Mouse (Mus musculus) heart, postnatal 0 days (tissue): ENCODE results near the gene Hmgb2.
A peak's percentile ranks its signal among the peaks of the same experiment; 100 is the strongest.

Experiments used
- CTCF ChIP-seq: IDR thresholded peaks from 2 replicates; pipeline ENCODE4 v1.5.1; 2016; ENCODE audit warnings: antibody characterized with exemption, control low read depth, low read depth
- EP300 ChIP-seq: IDR thresholded peaks from 2 replicates; pipeline ENCODE4 v1.6.1; 2016; ENCODE audit warnings: antibody characterized with exemption, low read depth

DNA sequence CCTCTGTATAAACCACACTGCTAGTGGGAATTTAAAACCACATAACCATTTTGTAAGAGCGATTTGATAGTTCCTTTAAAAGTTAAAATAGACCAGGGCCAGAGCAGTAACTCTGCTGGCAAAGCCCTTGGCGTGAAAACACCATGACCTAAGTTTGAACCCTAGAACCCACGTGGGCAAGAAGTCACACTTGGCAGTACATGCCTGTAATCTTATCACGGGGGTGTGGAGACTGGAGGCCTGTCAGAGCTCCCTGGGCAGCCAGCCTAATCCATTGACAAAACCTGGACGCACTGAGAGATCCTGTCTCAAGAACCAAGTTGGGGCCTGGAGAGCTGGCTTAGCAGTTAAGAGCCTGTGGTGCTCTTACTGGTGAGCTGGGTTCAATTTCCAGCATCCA, 43.1 kb upstream of the Hmgb2 start:
- TF ChIP-seq CTCF (no peak), EP300 (peak; percentile 94)
